Mouse (Mus musculus): ENCODE results near the gene Srd5a3.

DNA sequence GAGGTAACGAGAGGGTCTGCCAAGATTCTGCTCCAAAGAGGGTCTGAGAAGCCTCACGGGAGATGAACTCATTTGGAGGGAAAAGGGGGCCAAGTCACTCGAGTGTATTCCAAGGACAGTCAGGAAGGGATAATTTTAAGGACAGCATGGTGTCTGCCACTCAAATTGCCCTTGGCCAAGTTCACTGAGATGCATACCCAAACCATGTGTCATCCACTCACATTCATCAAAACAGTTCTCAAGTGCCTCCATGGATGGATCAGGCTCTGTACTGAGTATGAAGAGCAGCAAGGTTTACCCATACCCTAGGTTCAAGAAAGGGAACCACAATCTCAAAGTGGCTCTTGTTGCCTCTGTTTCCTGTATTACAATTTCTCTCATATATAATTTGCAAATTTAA, 31.6 kb upstream of the Srd5a3 start:
- TF ChIP-seq EP300 (IDR thresholded peaks at IDR 0.05; ENCODE audit: insufficient read depth, low read depth, low read length): no peak
- no peak for TF ChIP-seq CTCF (IDR thresholded peaks at IDR 0.05; ENCODE audit: low read depth, low read length)
- no peak for TF ChIP-seq POLR2A (IDR thresholded peaks at IDR 0.05; ENCODE audit: insufficient read depth, low read length)
